Mouse (Mus musculus) embryonic fibroblast, embryonic 13.5 days (primary cell): Measurements from ENCODE around the gene Dph5.

Source experiments
- CTCF ChIP-seq: IDR thresholded peaks from 2 replicates; pipeline ENCODE4 v1.5.1; 2011; ENCODE audit warnings: mild to moderate bottlenecking, control low read depth, low read length, moderate library complexity, borderline replicate concordance; ENCODE audit not compliant: insufficient read depth
- POLR2A ChIP-seq: IDR thresholded peaks from 2 replicates; pipeline ENCODE4 v1.6.1; 2011; ENCODE audit warnings: low read depth, mild to moderate bottlenecking, control low read depth, low read length, moderate library complexity

DNA sequence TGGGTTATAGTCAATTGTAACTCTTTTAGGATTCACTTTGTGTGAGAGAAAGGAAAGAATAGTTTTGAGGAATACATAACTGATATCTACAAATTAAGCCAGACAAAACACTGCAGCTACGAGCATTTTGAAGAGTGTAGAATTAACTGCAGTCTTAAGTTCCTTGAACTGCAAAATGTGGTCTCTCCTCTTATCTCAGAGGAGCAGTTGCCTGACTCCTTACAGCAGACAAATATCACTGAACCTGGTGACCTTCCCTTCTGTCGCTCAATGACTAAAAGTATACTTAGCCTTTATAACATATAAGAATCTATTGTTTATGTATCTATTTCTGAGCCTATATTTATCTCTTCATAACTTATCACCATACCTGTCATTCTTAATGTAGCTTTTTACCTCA lies 18.3 kb upstream of the Dph5 start:
- TF ChIP-seq CTCF: no peak
- TF ChIP-seq POLR2A: no peak
